Mouse (Mus musculus) R1 (cell line): ENCODE results near the gene Ttll10.

Experiments used
- DNase-seq: peaks from one replicate; pipeline ENCODE4 v3.0.0-alpha.2; 2018; ENCODE audit warnings: low read depth, low spot score

Ttll10 gene

GRCm38 (mm10) chr4:156024184-156024583 is 35.0 kb downstream of the Ttll10 start:
- no peak for DNase-seq

DNA sequence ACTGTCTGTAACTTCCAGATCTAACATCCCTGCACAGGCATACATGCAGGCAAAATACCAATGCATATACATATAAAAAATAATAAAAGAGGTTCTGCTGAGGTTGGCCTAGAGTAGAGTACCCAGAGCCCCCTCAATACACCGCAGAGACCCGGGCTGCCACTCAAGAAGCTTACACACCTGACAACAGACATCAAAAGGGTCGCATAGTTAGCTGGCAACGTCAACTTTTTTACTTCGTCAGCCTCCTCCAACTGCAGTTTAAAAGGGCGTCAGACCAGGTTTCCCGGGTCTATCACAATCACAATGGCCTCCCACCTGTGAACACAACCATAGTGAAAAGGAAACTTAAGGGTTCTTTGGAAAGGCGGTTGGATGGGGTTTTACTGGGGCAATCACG is 35.7 kb downstream of the Ttll10 start:
- no peak for DNase-seq

DNA sequence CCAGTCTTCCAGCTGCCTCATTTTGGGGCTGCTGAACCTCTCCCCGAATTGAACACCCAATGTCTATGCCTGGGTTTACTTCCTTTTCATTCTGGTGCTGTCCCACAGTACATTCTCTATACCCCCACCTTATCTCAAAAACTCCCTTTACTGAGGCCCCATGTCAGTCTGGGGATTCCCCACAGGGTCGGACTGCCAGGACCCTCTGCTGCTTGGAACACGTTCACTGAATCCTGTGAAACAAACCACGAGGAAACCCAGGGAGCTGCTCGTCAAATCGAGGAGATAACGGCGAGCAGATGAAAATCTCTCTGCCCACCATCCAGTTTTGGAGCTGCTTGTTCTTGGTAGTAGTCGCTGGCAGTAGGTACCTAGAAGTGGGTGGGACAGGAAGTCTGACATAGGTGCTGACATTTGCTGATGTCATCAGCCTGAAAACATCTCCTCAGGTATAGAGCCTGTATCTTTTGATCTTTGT is 37.2 kb downstream of the Ttll10 start:
- no peak for DNase-seq

- no peak for DNase-seq
Measured at GRCm38 (mm10) chr4:156021381-156021780, 37.8 kb downstream of the Ttll10 start.

DNA sequence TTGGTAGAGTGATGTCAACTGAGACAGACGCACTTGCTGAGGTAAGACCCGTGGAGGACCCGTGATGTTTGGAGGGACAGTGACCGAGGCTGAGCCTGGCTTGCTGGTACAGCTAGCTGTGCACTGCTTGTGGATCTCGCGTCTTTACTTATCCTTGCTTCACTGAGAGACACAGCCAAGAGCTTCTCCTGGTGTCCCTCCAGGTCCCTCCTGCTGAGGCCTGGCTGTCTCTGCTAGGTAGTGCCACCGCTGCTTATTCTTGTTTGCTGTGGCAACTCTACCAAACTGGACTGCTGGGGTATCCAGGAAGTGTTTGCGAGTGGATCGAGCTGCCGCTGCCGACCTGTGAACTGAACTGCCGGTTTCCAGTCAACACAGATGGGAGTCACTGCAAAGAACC is 39.4 kb downstream of the Ttll10 start:
- no peak for DNase-seq

DNA sequence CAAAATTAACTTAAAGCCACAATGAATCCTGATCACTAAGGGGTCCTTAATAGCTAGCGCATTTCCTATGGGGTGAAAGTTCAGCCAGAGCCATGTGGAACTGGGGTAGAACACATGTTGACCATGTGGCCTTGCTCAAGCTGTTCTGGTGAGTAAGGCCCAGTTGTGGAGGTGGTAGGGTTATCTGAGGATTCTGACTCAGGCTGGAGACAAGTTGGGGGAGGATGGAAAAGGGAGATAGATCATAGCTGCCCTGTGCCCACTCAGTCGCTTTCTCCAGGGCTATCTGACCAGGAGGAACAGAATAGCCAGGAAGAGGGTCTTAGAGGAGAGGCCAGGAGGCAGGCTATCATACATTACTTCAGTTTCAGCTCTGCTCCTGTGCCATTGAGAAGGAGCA is 44.8 kb downstream of the Ttll10 start:
- DNase-seq = no peak

GRCm38 (mm10) chr4:156013637-156014036 is 45.6 kb downstream of the Ttll10 start, which contains the start of gene Tnfrsf4:
TSS of gene Tnfrsf4 (plus strand) at chr4:156013843.
- peak; percentile 40 for DNase-seq

DNA sequence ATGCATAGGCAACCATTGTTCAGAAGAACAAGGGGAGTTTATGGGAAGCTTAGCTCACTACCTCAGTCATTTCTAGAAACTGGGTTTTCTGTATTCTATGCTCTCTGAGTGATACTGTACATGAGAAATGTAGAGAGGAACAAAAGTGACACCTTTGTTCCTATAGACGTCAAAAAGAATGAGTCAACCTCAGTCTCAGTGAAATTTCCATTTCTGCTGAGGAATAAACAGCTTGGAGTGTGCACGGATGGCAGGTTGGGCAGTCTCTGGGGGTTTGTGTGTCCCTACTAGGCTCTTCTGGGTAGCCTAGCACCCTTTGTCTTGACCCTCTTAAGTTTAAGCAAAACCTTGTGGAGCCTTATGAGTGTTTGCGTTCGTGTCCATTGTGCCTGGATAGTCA is 50.8 kb downstream of the Ttll10 start:
- no peak for DNase-seq

- DNase-seq = no peak
Measured at GRCm38 (mm10) chr4:156004109-156004508, 55.1 kb downstream of the Ttll10 start.

- no peak for DNase-seq
Measured at GRCm38 (mm10) chr4:155993606-155994005, 65.6 kb downstream of the Ttll10 start.

DNA sequence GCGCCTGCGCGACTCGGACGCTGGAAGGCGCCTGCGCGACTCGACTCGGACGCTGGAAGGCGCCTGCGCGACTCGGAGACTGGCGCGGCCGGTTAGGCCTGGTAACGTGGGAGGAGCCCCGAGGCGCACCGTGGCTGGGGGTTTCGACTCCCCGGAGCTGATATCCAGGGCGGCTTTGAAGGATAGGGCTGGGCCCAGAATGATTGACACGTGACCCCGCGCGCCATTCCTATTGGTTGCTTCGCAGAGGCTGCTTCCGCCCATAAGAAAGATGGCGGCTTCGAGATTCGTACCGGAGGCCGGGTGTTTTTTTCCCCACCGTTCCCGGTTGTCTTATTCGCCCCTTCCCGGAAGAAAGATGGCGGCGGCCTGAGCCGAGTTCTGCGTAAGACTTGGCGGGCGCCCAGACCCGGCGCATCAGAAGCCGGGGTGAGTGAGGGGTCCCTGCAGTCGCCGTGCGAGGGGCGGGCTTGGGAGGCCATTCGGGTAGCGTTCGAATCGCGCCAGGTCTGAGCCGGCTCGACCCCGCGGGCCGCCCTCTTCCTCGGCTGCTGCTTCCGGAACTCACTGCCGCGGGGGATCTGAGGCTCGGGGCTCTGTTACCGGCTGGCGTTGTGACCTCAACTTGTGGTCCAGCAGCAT is 66.2 kb downstream of the Ttll10 start:
- peak; percentile 94 for DNase-seq

- DNase-seq = peak; percentile 82
Measured at GRCm38 (mm10) chr4:155992241-155992905, 66.8 kb downstream of the Ttll10 start, which contains the start of the genes B3galt6 and Sdf4. TSS of gene B3galt6 (minus strand) at chr4:155992649. TSS of gene Sdf4 (plus strand) at chr4:155992872.

- no peak for DNase-seq
Measured at GRCm38 (mm10) chr4:155991908-155992230, 67.3 kb downstream of the Ttll10 start.

GRCm38 (mm10) chr4:155991211-155991907 is 67.9 kb downstream of the Ttll10 start:
- peak; percentile 66 for DNase-seq
